Mouse (Mus musculus): ENCODE measurements around the gene Cacna1a. TPM values are rescaled to one million over a fixed set of nuclear protein-coding genes. Genes with fewer than 3 reads are reported as not detected.

Gene Cacna1a
- total and polyA plus RNA-seq, 2 experiments from 2014 or later, result 16.5 to 70.5 TPM

- Histone ChIP-seq H3K9me3 (ENCODE audit: low read length) (no peaks in the 10 kb centered on the region), H3K4me1 (ENCODE audit: insufficient read depth, low read length) (no peaks in the 10 kb centered on the region; the same call in 1 of the 2 replicates), H3K4me2 (ENCODE audit: low read depth, low read length) (peak overlapping the region; percentile 21; the same call in 1 of the 2 replicates), H3K27ac (peak overlapping the region; percentile 80), H3K36me3 (ENCODE audit: insufficient read depth, low read length) (peaks cover 9% of the 10 kb centered on the region; the same call in 1 of the 2 replicates), H3K4me3 (ENCODE audit: low read length) (no peak overlapping the region), H3K27me3 (ENCODE audit: insufficient read depth, low read length) (peaks cover 5% of the 10 kb centered on the region; the same call in 1 of the 2 replicates), H3K9ac (replicated peaks; ENCODE audit: low read length) (0 out of 2 replicates have a peak overlapping the region, but pooled peaks have one; percentile 1)
- TF ChIP-seq CTCF (IDR thresholded peaks at IDR 0.05; ENCODE audit: low read depth), result peak; percentile 97
- WGBS, result 23% methylated on average over 14 of the region's 14 CpGs
- DNase-seq (ENCODE audit: low spot score), result peak; percentile 96
- peak; percentile 90 for ATAC-seq
These were observed 166.2 kb downstream of the Cacna1a start for GRCm38 (mm10) chr8:84554301-84555027.

DNA sequence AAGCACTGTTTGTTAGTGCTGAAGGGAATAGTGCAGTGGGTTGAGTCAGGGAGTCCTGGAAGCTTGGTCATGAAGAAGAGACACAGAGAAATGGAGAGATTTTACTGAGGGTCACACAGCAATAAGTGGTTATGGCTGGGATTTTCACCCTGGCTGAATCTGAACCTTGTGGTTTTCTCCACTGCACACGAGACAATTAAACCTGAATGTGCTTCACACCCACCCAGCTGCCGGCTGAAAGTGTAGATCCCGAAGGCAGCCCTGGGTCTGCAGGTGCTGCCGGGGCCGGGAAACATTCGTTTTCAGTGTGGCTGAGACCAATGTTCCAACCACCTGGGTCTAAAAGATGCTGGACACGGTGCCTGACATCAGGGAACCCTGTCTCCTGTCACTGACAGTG, 167.0 kb downstream of the Cacna1a start:
- Histone ChIP-seq H3K4me2 (ENCODE audit: low read depth, low read length) (no peak overlapping the region), H3K4me3 (ENCODE audit: low read length) (no peak overlapping the region), H3K9ac (replicated peaks; ENCODE audit: low read length) (no peak overlapping the region), H3K36me3 (ENCODE audit: insufficient read depth, low read length) (peaks cover 6% of the 10 kb centered on the region; the same call in 1 of the 2 replicates), H3K9me3 (ENCODE audit: low read length) (no peaks in the 10 kb centered on the region), H3K27me3 (ENCODE audit: insufficient read depth, low read length) (peaks cover 5% of the 10 kb centered on the region; the same call in 1 of the 2 replicates), H3K4me1 (ENCODE audit: insufficient read depth, low read length) (no peaks in the 10 kb centered on the region; the same call in 1 of the 2 replicates), H3K27ac (peak overlapping the region; percentile 80)
- no peak for TF ChIP-seq CTCF (IDR thresholded peaks at IDR 0.05; ENCODE audit: low read depth)
- ATAC-seq (no peak), DNase-seq (ENCODE audit: low spot score) (no peak)
- 60% methylated on average over 7 of the region's 7 CpGs for WGBS

GRCm38 (mm10) chr8:84557936-84558335, 169.7 kb downstream of the Cacna1a start:
- no peaks in the 10 kb centered on the region; the same call in 1 of the 2 replicates for H3K4me1 ChIP-seq (ENCODE audit: insufficient read depth, low read length)
- TF ChIP-seq CTCF (IDR thresholded peaks at IDR 0.05; ENCODE audit: low read depth), result no peak
- H3K9ac ChIP-seq (replicated peaks; ENCODE audit: low read length), result no peak overlapping the region
- no peaks in the 10 kb centered on the region for H3K9me3 ChIP-seq (ENCODE audit: low read length)
- peaks cover 5% of the 10 kb centered on the region; the same call in 1 of the 2 replicates for H3K27me3 ChIP-seq (ENCODE audit: insufficient read depth, low read length)
- H3K27ac ChIP-seq, result no peak overlapping the region
- no peak overlapping the region for H3K4me3 ChIP-seq (ENCODE audit: low read length)
- DNase-seq (ENCODE audit: low spot score) (no peak), ATAC-seq (no peak)
- 71% methylated on average over 4 of the region's 4 CpGs for WGBS
- no peaks in the 10 kb centered on the region for H3K36me3 ChIP-seq (ENCODE audit: insufficient read depth, low read length)
- no peak overlapping the region for H3K4me2 ChIP-seq (ENCODE audit: low read depth, low read length)

DNA sequence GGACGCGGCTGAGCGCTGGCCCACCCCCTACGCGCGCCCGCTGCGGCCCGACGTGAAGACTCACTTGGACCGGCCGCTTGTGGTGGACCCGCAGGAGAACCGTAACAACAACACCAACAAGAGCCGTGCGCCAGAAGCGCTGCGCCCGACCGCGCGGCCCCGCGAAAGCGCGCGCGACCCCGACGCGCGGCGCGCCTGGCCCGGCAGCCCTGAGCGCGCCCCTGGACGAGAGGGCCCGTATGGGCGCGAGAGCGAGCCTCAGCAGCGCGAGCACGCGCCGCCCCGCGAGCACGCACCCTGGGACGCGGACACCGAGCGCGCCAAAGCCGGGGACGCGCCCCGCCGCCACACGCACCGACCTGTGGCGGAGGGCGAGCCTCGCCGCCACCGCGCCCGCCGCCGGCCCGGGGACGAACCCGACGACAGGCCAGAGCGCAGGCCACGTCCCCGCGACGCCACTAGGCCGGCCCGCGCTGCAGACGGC, 170.9 kb downstream of the Cacna1a start:
- H3K9me3 ChIP-seq (ENCODE audit: low read length), result no peaks in the 10 kb centered on the region
- no peaks in the 10 kb centered on the region for H3K36me3 ChIP-seq (ENCODE audit: insufficient read depth, low read length)
- DNase-seq (ENCODE audit: low spot score), result peak; percentile 83
- H3K4me3 ChIP-seq (ENCODE audit: low read length), result peak overlapping the region; percentile 37
- H3K4me1 ChIP-seq (ENCODE audit: insufficient read depth, low read length), result no peaks in the 10 kb centered on the region; the same call in 1 of the 2 replicates
- H3K27me3 ChIP-seq (ENCODE audit: insufficient read depth, low read length), result peaks cover 5% of the 10 kb centered on the region; the same call in 1 of the 2 replicates
- 3% methylated on average over 81 of the region's 84 CpGs for WGBS
- ATAC-seq, result peak; percentile 41
- H3K27ac ChIP-seq, result no peak overlapping the region
- H3K4me2 ChIP-seq (ENCODE audit: low read depth, low read length), result peak overlapping the region; percentile 54
- peak overlapping the region; percentile 41 for H3K9ac ChIP-seq (replicated peaks; ENCODE audit: low read length)
- no peak for TF ChIP-seq CTCF (IDR thresholded peaks at IDR 0.05; ENCODE audit: low read depth)

DNA sequence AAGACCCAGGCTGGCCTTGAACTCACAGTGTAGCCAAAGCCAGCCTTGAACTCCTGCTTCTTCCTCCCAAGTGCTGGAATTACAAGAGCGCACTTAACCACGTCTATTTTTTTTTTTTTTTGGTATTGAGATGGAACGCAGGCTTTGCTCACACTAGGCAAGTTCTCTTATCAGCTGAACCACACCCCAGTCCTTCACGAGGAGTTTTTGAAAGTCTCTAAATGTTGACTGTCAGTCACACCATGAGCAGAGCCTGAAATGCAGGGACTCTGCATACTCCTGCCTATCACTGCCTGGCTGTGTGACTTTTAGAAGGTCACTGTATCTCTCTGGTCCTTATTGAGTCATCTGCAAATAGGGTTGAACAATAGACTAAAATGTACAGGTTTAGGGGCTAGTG, 173.5 kb downstream of the Cacna1a start:
- 91% methylated on average over 4 of the region's 4 CpGs for WGBS
- H3K9ac ChIP-seq (replicated peaks; ENCODE audit: low read length), result no peak overlapping the region
- no peak overlapping the region for H3K27ac ChIP-seq
- DNase-seq (ENCODE audit: low spot score) (no peak), ATAC-seq (no peak)
- TF ChIP-seq CTCF (IDR thresholded peaks at IDR 0.05; ENCODE audit: low read depth), result no peak
- H3K4me3 ChIP-seq (ENCODE audit: low read length), result no peak overlapping the region
- no peak overlapping the region for H3K4me2 ChIP-seq (ENCODE audit: low read depth, low read length)
- H3K4me1 ChIP-seq (ENCODE audit: insufficient read depth, low read length), result no peaks in the 10 kb centered on the region
- no peaks in the 10 kb centered on the region for H3K9me3 ChIP-seq (ENCODE audit: low read length)
- peaks cover 4% of the 10 kb centered on the region; the same call in 1 of the 2 replicates for H3K36me3 ChIP-seq (ENCODE audit: insufficient read depth, low read length)
- H3K27me3 ChIP-seq (ENCODE audit: insufficient read depth, low read length), result peaks cover 5% of the 10 kb centered on the region; the same call in 1 of the 2 replicates

GRCm38 (mm10) chr8:84564042-84564441, 175.8 kb downstream of the Cacna1a start:
- H3K9me3 ChIP-seq (ENCODE audit: low read length), result no peaks in the 10 kb centered on the region
- H3K4me2 ChIP-seq (ENCODE audit: low read depth, low read length), result no peak overlapping the region
- 31% methylated on average over 1 of the region's 1 CpGs for whole genome bisulfite sequencing
- H3K27me3 ChIP-seq (ENCODE audit: insufficient read depth, low read length), result no peaks in the 10 kb centered on the region
- H3K4me3 ChIP-seq (ENCODE audit: low read length), result no peak overlapping the region
- H3K4me1 ChIP-seq (ENCODE audit: insufficient read depth, low read length), result no peaks in the 10 kb centered on the region
- H3K27ac ChIP-seq, result no peak overlapping the region
- DNase-seq (ENCODE audit: low spot score) (peak; percentile 66), ATAC-seq (peak; percentile 28; the same call in 1 of the 2 replicates)
- H3K9ac ChIP-seq (replicated peaks; ENCODE audit: low read length), result no peak overlapping the region
- TF ChIP-seq CTCF (IDR thresholded peaks at IDR 0.05; ENCODE audit: low read depth), result no peak
- peaks cover 13% of the 10 kb centered on the region; the same call in 1 of the 2 replicates for H3K36me3 ChIP-seq (ENCODE audit: insufficient read depth, low read length)

All from hindbrain, postnatal 0 days (tissue).